Mouse (Mus musculus) MEL (cell line): ENCODE measurements around the gene Zfp575. TPM values are rescaled to one million over a fixed set of nuclear protein-coding genes. Genes with fewer than 3 reads are reported as not detected.
A peak's percentile ranks its signal among the peaks of the same experiment; 100 is the strongest.

Experiments used
- DNase-seq: peaks from one replicate; pipeline ENCODE4 v3.0.0; 2011; ENCODE audit warnings: low read depth, low spot score
- H3K27ac ChIP-seq: 2 replicates; pipeline ENCODE4 v1.5.1; 2012; ENCODE audit warnings: low read depth, mild to moderate bottlenecking, control low read depth, low read length, moderate library complexity; ENCODE audit not compliant: control insufficient read depth
- H3K27me3 ChIP-seq, 2 experiments: fragments of 150-350 bp in 1 of 2; sonication (generic) in 1 of 2; 2 replicates each; pipeline ENCODE4 v1.6.1; 2012; ENCODE audit warnings: low read length in 2 of 2, mild to moderate bottlenecking in 2 of 2, improper control_type of control experiment in 1 of 2, moderate library complexity in 1 of 2; ENCODE audit not compliant: insufficient read depth in 2 of 2, control insufficient read depth in 1 of 2
- H3K36me3 ChIP-seq, 2 experiments: 2 replicates each; pipeline ENCODE4 v1.6.1; 2012 to 2014; ENCODE audit warnings: low read length in 2 of 2, improper control_type of control experiment in 1 of 2, inconsistent platforms in 1 of 2, mild to moderate bottlenecking in 1 of 2; ENCODE audit not compliant: insufficient read depth in 2 of 2, control insufficient read depth in 1 of 2
- H3K4me1 ChIP-seq, 2 experiments: fragments of 150-350 bp in 1 of 2; sonication (generic) in 1 of 2; 2 replicates each; pipeline ENCODE4 v1.6.1; 2012; ENCODE audit warnings: low read length in 2 of 2, improper control_type of control experiment in 1 of 2, mild to moderate bottlenecking in 1 of 2; ENCODE audit not compliant: insufficient read depth in 2 of 2, control insufficient read depth in 1 of 2
- H3K4me3 ChIP-seq, 2 experiments: fragments of 150-350 bp in 1 of 2; sonication (generic) in 1 of 2; 2 replicates each; pipeline ENCODE4 v1.5.1; 2012; ENCODE audit warnings: low read depth in 2 of 2, low read length in 2 of 2, mild to moderate bottlenecking in 2 of 2, moderate library complexity in 2 of 2, control low read depth in 1 of 2, improper control_type of control experiment in 1 of 2; ENCODE audit not compliant: control insufficient read depth in 1 of 2, insufficient read depth in 1 of 2
- H3K79me2 ChIP-seq: 2 replicates; pipeline ENCODE4 v1.6.1; 2012; ENCODE audit warnings: mild to moderate bottlenecking, low read length, moderate library complexity; ENCODE audit not compliant: control insufficient read depth, poor library complexity, insufficient read depth
- H3K9ac ChIP-seq: 2 replicates; pipeline ENCODE4 v1.6.1; 2012; ENCODE audit warnings: low read depth, mild to moderate bottlenecking, control low read depth, low read length, moderate library complexity; ENCODE audit not compliant: control insufficient read depth, poor library complexity, severe bottlenecking
- H3K9me3 ChIP-seq: fragments of 150-350 bp; sonication (generic); replicated peaks from 2 replicates; pipeline ENCODE4 v1.6.1; 2012; ENCODE audit warnings: mild to moderate bottlenecking, low read length, improper control_type of control experiment, moderate library complexity; ENCODE audit not compliant: insufficient read depth
- CTCF ChIP-seq, 3 experiments: IDR thresholded peaks in 2 of 3; conservative IDR thresholded peaks in 1 of 3; 2 replicates each; pipeline ENCODE4 v1.5.1; 2011 to 2012; ENCODE audit warnings: low read length in 3 of 3, low read depth in 2 of 3, mild to moderate bottlenecking in 2 of 3, improper control_type of control experiment in 1 of 3, inconsistent platforms in 1 of 3, mixed read lengths in 1 of 3, moderate library complexity in 1 of 3; ENCODE audit not compliant: control insufficient read depth in 1 of 3, insufficient read depth in 1 of 3, poor library complexity in 1 of 3, severe bottlenecking in 1 of 3
- E2F4 ChIP-seq: IDR thresholded peaks from 2 replicates; pipeline ENCODE4 v1.6.1; 2011; ENCODE audit warnings: low read depth, low read length, improper control_type of control experiment, borderline replicate concordance
- EP300 ChIP-seq, 2 experiments: IDR thresholded peaks; 2 replicates each; pipeline ENCODE4 v1.6.1; 2011; ENCODE audit warnings: improper control_type of control experiment in 2 of 2, low read length in 2 of 2, low read depth in 1 of 2, mild to moderate bottlenecking in 1 of 2
- GABPA ChIP-seq: IDR thresholded peaks from 2 replicates; pipeline ENCODE4 v1.6.1; 2012; ENCODE audit warnings: low read depth, mild to moderate bottlenecking, inconsistent platforms, low read length, improper control_type of control experiment, moderate library complexity
- JUND ChIP-seq: IDR thresholded peaks from 2 replicates; pipeline ENCODE4 v1.6.1; 2011; ENCODE audit warnings: low read depth, mild to moderate bottlenecking, improper control_type of control experiment, low read length
- MAX ChIP-seq: IDR thresholded peaks from 2 replicates; pipeline ENCODE4 v1.6.1; 2011; ENCODE audit warnings: low read length, improper control_type of control experiment
- MXI1 ChIP-seq: IDR thresholded peaks from 2 replicates; pipeline ENCODE4 v1.6.1; 2011; ENCODE audit warnings: mild to moderate bottlenecking, low read depth, low read length, improper control_type of control experiment
- POLR2AphosphoS2 ChIP-seq: IDR thresholded peaks from 2 replicates; pipeline ENCODE4 v1.6.1; 2011; ENCODE audit warnings: low read length, improper control_type of control experiment
- POLR2AphosphoS5 ChIP-seq: IDR thresholded peaks from 2 replicates; pipeline ENCODE4 v1.6.1; 2012; ENCODE audit warnings: low read depth, borderline replicate concordance, mild to moderate bottlenecking, inconsistent platforms, low read length, moderate library complexity, mixed read lengths
- RAD21 ChIP-seq: IDR thresholded peaks from 2 replicates; pipeline ENCODE4 v1.6.1; 2011; ENCODE audit warnings: mild to moderate bottlenecking, low read depth, low read length, improper control_type of control experiment
- SMC3 ChIP-seq: IDR thresholded peaks from 2 replicates; pipeline ENCODE4 v1.6.1; 2011; ENCODE audit warnings: low read depth, low read length, improper control_type of control experiment
- TCF12 ChIP-seq: IDR thresholded peaks from 2 replicates; pipeline ENCODE4 v1.6.1; 2014; ENCODE audit warnings: low read depth, mild to moderate bottlenecking, inconsistent platforms, low read length, improper control_type of control experiment, moderate library complexity
- USF1 ChIP-seq: IDR thresholded peaks from 2 replicates; pipeline ENCODE4 v1.6.1; 2014; ENCODE audit warnings: low read depth, mild to moderate bottlenecking, inconsistent platforms, low read length, improper control_type of control experiment, moderate library complexity
- ZKSCAN1 ChIP-seq: IDR thresholded peaks from 2 replicates; pipeline ENCODE4 v1.6.1; 2012; ENCODE audit warnings: low read depth, mild to moderate bottlenecking, inconsistent platforms, low read length, improper control_type of control experiment, moderate library complexity
- polyA plus RNA-seq, 2 experiments: library from polyadenylated mRNA; stranded (reverse) in 1 of 2; unstranded in 1 of 2; fragments of >175 nt in 1 of 2; fragments of >200 nt in 1 of 2; gene quantifications; 2 replicates each; pipeline versions ENCODE4 v1.2.1 to v1.2.4; 2012; ENCODE audit warnings: low replicate concordance in 2 of 2, low read depth in 1 of 2; ENCODE audit not compliant: insufficient read length in 2 of 2, insufficient read depth in 1 of 2, missing spikeins in 1 of 2
- total RNA-seq: library from RNA; depleted of rRNA; stranded (reverse); fragments of 300-350 nt; gene quantifications from 2 replicates; pipeline ENCODE4 v1.2.3, GENCODE M21; 2012

The Zfp575 gene
- total and polyA plus RNA-seq, 3 experiments = 0.50 to 0.58 TPM; not detected in 1

DNA sequence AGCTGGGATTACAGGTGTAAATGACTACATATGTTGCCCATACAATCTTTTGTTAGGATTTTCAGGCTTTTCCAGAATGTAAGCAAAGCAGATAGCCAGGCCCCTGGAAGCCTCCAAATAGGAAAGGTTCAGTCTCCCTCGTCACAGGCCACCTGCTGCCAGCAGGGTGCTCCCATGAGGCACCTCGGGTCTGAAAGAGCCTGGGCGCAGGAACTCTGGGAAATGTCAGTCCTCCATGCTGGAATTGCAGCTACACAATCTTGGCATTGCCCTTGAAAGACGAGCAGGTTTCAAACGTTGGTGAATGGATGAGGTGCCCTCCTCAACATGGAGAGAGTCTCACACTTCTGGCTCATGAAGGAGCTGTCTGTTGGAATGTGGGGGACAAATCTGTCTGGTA lies 49.3 kb downstream of the Zfp575 start:
- Histone ChIP-seq H3K4me1 (no peaks in the 10 kb centered on the region), H3K9ac (no peak overlapping the region), H3K79me2 (no peaks in the 10 kb centered on the region), H3K4me3 (no peak overlapping the region), H3K27me3 (no peaks in the 10 kb centered on the region), H3K9me3 (no peaks in the 10 kb centered on the region), H3K36me3 (no peaks in the 10 kb centered on the region), H3K27ac (no peak overlapping the region)
- peak in 1 of 3 experiments; percentile 5; a peak in 1 of 6 replicates for TF ChIP-seq CTCF (IDR thresholded peaks at IDR 0.05 in 2 of 3, conservative IDR thresholded peaks at IDR 0.05 in 1 of 3; ENCODE audit: control insufficient read depth in 1 of 3, insufficient read depth in 1 of 3, low read depth in 2 of 3, low read length in 3 of 3, poor library complexity in 1 of 3, severe bottlenecking in 1 of 3)
- no peak for TF ChIP-seq ZKSCAN1
- no peak for DNase-seq

DNA sequence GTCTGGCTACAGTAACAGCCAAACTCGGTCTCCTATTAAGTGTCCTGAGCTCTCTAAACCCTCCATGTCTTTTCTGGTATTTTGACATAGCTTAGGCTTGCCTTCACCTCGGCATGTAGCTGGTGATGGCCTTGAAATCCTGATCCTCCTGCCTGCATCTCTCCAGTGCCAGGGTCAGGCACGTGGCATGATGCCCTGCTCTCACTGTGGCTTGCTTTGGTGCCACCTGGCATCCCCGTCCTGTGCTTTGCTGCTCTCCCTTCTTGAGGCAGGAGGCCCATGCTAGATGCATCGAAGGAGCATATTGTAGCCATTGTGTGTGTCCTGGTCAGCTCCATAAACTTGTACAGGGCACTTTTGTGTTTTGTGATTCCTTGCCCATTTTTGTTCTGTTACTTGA lies 49.9 kb downstream of the Zfp575 start:
- Histone ChIP-seq H3K4me3 (no peak overlapping the region), H3K36me3 (no peaks in the 10 kb centered on the region), H3K4me1 (no peaks in the 10 kb centered on the region), H3K79me2 (no peaks in the 10 kb centered on the region), H3K9ac (no peak overlapping the region), H3K27me3 (no peaks in the 10 kb centered on the region), H3K27ac (no peak overlapping the region), H3K9me3 (no peaks in the 10 kb centered on the region)
- DNase-seq = no peak
- TF ChIP-seq POLR2AphosphoS2 (peak; percentile 14; the same call in 1 of the 2 replicates), POLR2AphosphoS5 (no peak)

DNA sequence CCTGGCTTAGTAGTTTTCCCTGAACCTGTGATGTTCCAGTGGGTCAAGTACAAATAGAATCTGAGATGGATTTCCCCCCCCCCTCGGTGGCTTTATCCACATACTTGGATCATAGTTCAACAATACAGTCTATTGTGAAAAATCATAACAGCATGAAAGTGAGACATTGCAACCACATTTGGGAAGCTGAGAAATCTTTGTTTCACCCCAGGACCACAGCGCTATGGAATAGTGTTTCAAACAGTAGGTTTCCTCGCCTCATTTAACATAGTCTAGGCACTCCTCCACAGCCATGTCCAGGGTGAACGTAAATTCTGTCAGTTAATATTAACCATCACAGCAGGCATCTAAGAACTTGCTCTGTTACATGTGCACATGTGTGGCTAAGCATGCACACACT lies 50.4 kb downstream of the Zfp575 start:
- no peak for TF ChIP-seq MXI1
- TF ChIP-seq JUND = no peak
- no peak for TF ChIP-seq SMC3
- TF ChIP-seq ZKSCAN1 = no peak
- no peak for TF ChIP-seq MAX
- no peak for TF ChIP-seq GABPA
- TF ChIP-seq TCF12 = no peak
- no peak for TF ChIP-seq E2F4
- no peak for TF ChIP-seq USF1
- no peak for TF ChIP-seq POLR2AphosphoS5
- TF ChIP-seq POLR2AphosphoS2 = no peak
- TF ChIP-seq EP300 (IDR thresholded peaks at IDR 0.05; ENCODE audit: low read depth in 1 of 2, low read length in 2 of 2) = no peak
- TF ChIP-seq RAD21 = no peak
- Histone ChIP-seq H3K27me3 (no peaks in the 10 kb centered on the region), H3K4me1 (peaks cover 0 to 3% of the 10 kb centered on the region in 2 experiments; a peak in 1 of 4 replicates), H3K4me3 (no peak overlapping the region), H3K27ac (no peak overlapping the region), H3K79me2 (no peaks in the 10 kb centered on the region), H3K36me3 (no peaks in the 10 kb centered on the region), H3K9me3 (no peaks in the 10 kb centered on the region), H3K9ac (no peak overlapping the region)
- no peak for DNase-seq
